Mouse (Mus musculus): Measurements from ENCODE around the gene Mafk. TPM values are rescaled to one million over a fixed set of nuclear protein-coding genes. Genes with fewer than 3 reads are reported as not detected.

The Mafk gene
- polyA plus RNA-seq, 1 experiment from 2014 or later = 5.7 TPM

DNA sequence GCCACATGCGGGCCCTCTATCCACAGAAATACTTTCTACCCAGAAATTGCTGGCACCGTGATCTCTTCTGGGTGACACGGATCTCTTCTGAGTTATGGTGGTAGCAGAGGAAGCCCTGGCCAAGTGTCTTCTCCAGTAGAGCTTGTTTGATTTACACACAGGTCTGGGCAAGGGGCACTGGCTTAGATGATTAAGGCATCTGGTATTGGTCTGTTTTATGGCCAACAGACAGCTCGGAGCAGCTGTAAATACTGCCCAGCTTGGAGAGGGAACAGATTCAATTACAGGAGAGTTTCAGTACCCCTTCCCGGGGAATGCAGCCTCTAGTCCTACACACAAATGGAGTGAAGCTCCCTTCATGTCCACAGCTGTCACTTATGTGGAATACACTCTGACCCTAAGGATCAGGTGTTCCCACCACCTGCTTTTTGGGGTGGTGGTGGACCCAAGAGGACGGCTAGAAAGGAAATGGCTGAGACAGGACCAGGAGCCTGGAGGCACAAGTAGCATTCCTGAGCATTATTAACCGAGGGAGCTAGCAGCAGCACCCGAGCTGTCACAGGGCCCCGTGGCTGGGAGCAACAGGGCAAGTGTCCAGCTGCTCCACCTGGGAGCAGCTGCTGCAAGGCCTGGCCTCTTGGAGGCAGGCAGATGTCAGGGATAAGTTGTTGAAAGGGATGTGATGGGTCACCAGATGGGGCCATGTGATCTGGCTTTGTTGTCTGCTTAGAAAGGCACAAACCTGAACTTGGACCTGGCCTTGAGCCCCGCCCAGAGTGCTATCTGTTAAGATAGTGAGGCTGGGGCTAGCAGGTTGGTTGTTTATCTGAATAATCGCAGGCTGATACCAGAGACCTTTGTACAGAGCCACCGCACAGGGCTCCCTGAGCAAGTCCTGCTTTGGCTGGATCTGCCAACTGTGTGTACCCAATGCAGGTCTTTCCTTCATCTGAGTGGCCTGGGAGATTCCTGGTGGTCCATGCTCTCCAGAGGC, 30.4 kb downstream of the Mafk start:
- WGBS = 69% methylated on average over 12 of the region's 12 CpGs
- no peak overlapping the region for H3K9ac ChIP-seq (replicated peaks; ENCODE audit: low read depth, low read length)
- ATAC-seq (ENCODE audit: low read depth) = no peak
- H3K36me3 ChIP-seq (ENCODE audit: control insufficient read depth, insufficient read depth, low read length) = peaks cover 15% of the 10 kb centered on the region
- no peaks in the 10 kb centered on the region for H3K9me3 ChIP-seq (ENCODE audit: control insufficient read depth, low read length)
- H3K4me1 ChIP-seq (ENCODE audit: control insufficient read depth, insufficient read depth, low read length) = peaks cover 12% of the 10 kb centered on the region
- no peaks in the 10 kb centered on the region for H3K27me3 ChIP-seq (ENCODE audit: control insufficient read depth, insufficient read depth, low read length)
- H3K27ac ChIP-seq (ENCODE audit: low read depth, low read length) = no peak overlapping the region
- H3K4me2 ChIP-seq (ENCODE audit: low read depth, low read length) = no peak overlapping the region
- H3K4me3 ChIP-seq (ENCODE audit: low read depth, low read length) = no peak overlapping the region

DNA sequence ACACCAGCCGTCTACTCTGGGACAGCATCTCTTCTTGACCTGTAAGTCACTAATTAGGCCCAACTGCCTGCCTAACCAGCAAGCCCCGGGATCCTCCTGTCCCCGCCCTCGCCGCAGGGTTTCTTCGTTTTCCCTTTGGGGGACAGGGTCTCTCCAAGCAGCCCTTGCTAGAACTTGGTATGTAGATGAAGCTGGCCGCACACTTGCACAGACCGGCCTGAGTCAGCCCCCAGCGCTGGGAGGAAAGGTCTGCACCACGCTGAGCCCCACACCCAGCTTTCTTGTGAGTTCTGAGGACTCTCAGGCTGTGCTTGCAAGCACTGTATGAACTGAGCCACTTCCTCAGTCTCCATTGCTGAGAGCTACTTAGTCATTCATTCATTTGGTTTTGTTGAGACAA, 33.2 kb downstream of the Mafk start:
- Histone ChIP-seq H3K4me3 (ENCODE audit: low read depth, low read length) (no peak overlapping the region), H3K9me3 (ENCODE audit: control insufficient read depth, low read length) (no peaks in the 10 kb centered on the region), H3K27me3 (ENCODE audit: control insufficient read depth, insufficient read depth, low read length) (no peaks in the 10 kb centered on the region), H3K27ac (ENCODE audit: low read depth, low read length) (no peak overlapping the region), H3K4me2 (ENCODE audit: low read depth, low read length) (no peak overlapping the region), H3K4me1 (ENCODE audit: control insufficient read depth, insufficient read depth, low read length) (peaks cover 12% of the 10 kb centered on the region), H3K9ac (replicated peaks; ENCODE audit: low read depth, low read length) (no peak overlapping the region), H3K36me3 (ENCODE audit: control insufficient read depth, insufficient read depth, low read length) (peaks cover 15% of the 10 kb centered on the region)
- no peak for ATAC-seq (ENCODE audit: low read depth)
- whole genome bisulfite sequencing = 94% methylated on average over 10 of the region's 10 CpGs

DNA sequence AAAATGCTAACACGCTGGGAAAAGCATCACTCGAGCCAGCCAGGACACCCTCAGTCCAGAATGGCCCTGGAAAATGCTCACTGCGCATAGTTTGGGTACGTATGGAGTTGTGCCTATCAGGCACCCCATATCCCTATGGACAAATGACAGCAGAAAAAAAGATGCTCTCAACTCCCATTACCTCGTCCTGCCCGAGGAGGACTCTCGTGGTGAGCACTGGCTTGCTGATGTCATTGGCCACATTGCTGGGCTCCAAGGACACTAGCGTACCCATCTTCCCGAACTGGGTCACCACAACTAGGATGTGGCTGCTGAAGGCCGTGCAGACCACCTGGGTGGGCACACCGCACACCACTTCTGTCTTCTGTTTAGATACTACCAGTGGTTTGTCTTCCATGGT, 34.6 kb downstream of the Mafk start:
- Histone ChIP-seq H3K36me3 (ENCODE audit: control insufficient read depth, insufficient read depth, low read length) (peaks cover 15% of the 10 kb centered on the region), H3K9ac (replicated peaks; ENCODE audit: low read depth, low read length) (peak overlapping the region; percentile 79), H3K4me3 (ENCODE audit: low read depth, low read length) (peak overlapping the region; percentile 84), H3K4me1 (ENCODE audit: control insufficient read depth, insufficient read depth, low read length) (peaks cover 12% of the 10 kb centered on the region), H3K27ac (ENCODE audit: low read depth, low read length) (no peak overlapping the region), H3K9me3 (ENCODE audit: control insufficient read depth, low read length) (no peaks in the 10 kb centered on the region), H3K4me2 (ENCODE audit: low read depth, low read length) (peak overlapping the region; percentile 97), H3K27me3 (ENCODE audit: control insufficient read depth, insufficient read depth, low read length) (no peaks in the 10 kb centered on the region)
- no peak for ATAC-seq (ENCODE audit: low read depth)
- 42% methylated on average over 11 of the region's 11 CpGs for WGBS

DNA sequence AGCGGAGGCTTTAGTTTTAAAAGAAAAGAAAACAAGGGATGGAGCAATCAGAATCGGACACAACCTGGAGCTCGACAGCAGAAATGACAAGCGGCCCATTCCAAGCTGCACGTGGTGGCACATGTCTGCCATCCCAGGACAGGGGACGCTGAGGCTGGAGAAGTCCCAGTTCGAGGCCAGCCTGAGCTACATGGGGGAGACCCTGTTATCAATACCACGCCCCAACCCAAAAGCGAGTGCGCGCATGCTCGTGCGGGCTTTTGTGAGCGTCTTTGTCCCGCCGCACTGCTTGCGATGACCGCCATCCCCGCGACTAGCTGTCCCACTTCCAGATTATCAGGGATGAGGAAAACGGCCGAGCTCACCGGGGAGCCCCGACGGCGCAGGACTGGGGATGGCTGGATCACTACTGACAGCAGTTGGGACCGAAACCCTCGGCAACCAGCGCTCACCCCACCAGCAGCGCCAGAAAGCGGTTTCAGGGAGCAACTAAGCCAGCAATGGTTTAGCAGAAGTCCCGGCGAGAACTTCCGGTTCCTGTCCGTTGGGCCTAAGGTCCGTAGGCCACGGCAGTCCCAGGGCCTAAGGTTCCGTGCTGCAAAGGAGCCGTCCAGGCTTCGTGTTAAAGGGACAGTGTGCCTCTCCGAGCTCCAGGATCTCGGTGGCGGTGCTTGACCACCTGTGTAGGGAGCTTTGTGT, 35.2 kb downstream of the Mafk start, which contains the start of the genes Gm26938 and Psmg3:
Gm26938 (minus strand) TSS at position 51 of the 699 bp plus-strand sequence.
Psmg3 (minus strand) TSS at position 529 of the 699 bp plus-strand sequence.
- Histone ChIP-seq H3K4me2 (ENCODE audit: low read depth, low read length) (peak within 1 kb of the TSS; percentile 97), H3K4me3 (ENCODE audit: low read depth, low read length) (peak within 1 kb of the TSS; percentile 84), H3K27ac (ENCODE audit: low read depth, low read length) (peak within 1 kb of the TSS; percentile 82), H3K27me3 (ENCODE audit: control insufficient read depth, insufficient read depth, low read length) (no peaks in the 10 kb centered on the region), H3K9me3 (ENCODE audit: control insufficient read depth, low read length) (no peaks in the 10 kb centered on the region), H3K9ac (replicated peaks; ENCODE audit: low read depth, low read length) (peak within 1 kb of the TSS; percentile 79), H3K36me3 (ENCODE audit: control insufficient read depth, insufficient read depth, low read length) (peaks cover 15% of the 10 kb centered on the region), H3K4me1 (ENCODE audit: control insufficient read depth, insufficient read depth, low read length) (peaks cover 12% of the 10 kb centered on the region)
- peak; percentile 90 for ATAC-seq (ENCODE audit: low read depth)
- 1% methylated on average over 43 of the region's 43 CpGs for WGBS

DNA sequence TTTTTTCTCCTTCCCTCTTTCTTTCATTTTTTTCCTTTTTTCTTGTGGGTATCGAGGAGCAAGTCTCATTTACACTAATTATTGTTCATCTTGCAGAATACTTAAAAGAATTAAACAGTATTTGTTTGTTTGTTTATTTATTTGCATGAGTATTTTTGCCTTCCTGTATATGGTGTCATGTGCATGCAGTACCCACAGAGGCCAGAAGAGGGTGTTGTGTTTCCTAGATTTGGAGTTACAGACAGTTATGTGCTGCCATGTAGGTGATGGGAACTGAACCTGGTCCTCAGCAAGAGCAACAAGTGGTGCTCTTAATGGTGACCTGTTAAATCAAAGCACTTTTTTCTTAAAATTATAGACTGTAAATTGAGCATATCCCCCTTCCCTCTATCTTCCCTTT, 36.3 kb downstream of the Mafk start:
- Histone ChIP-seq H3K4me1 (ENCODE audit: control insufficient read depth, insufficient read depth, low read length) (peaks cover 12% of the 10 kb centered on the region), H3K9me3 (ENCODE audit: control insufficient read depth, low read length) (no peaks in the 10 kb centered on the region), H3K36me3 (ENCODE audit: control insufficient read depth, insufficient read depth, low read length) (peaks cover 9% of the 10 kb centered on the region), H3K4me3 (ENCODE audit: low read depth, low read length) (no peak overlapping the region), H3K27me3 (ENCODE audit: control insufficient read depth, insufficient read depth, low read length) (no peaks in the 10 kb centered on the region), H3K27ac (ENCODE audit: low read depth, low read length) (no peak overlapping the region), H3K4me2 (ENCODE audit: low read depth, low read length) (no peak overlapping the region), H3K9ac (replicated peaks; ENCODE audit: low read depth, low read length) (no peak overlapping the region)
- ATAC-seq (ENCODE audit: low read depth) = no peak
- WGBS = 97% methylated on average over 1 of the region's 1 CpGs

DNA sequence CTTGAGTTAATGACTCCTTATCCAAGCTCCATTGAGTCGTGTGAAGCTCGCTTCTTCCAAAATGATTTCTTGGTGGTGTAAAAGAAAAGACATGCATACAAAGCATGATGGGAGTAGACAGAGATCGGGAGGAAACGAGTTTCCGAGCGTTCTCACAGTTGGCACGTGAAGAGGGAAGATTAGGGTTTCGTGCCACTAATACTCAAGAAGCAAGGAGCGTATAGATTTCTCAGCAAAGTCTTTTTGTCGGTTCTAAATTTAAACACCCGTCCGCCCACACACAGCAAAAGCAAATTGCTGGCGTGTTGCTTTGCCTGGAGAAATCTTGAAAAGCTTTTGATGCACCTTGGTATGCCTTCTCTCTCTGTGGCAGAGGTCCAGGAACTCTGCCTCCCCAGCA, 38.1 kb downstream of the Mafk start:
- no peak overlapping the region for H3K27ac ChIP-seq (ENCODE audit: low read depth, low read length)
- no peaks in the 10 kb centered on the region; the same call in 1 of the 2 replicates for H3K36me3 ChIP-seq (ENCODE audit: control insufficient read depth, insufficient read depth, low read length)
- H3K9me3 ChIP-seq (ENCODE audit: control insufficient read depth, low read length) = no peaks in the 10 kb centered on the region
- no peak overlapping the region for H3K4me3 ChIP-seq (ENCODE audit: low read depth, low read length)
- 83% methylated on average over 13 of the region's 13 CpGs for WGBS
- H3K4me1 ChIP-seq (ENCODE audit: control insufficient read depth, insufficient read depth, low read length) = peaks cover 12% of the 10 kb centered on the region
- H3K27me3 ChIP-seq (ENCODE audit: control insufficient read depth, insufficient read depth, low read length) = no peaks in the 10 kb centered on the region
- no peak overlapping the region for H3K4me2 ChIP-seq (ENCODE audit: low read depth, low read length)
- H3K9ac ChIP-seq (replicated peaks; ENCODE audit: low read depth, low read length) = no peak overlapping the region
- ATAC-seq (ENCODE audit: low read depth) = no peak

DNA sequence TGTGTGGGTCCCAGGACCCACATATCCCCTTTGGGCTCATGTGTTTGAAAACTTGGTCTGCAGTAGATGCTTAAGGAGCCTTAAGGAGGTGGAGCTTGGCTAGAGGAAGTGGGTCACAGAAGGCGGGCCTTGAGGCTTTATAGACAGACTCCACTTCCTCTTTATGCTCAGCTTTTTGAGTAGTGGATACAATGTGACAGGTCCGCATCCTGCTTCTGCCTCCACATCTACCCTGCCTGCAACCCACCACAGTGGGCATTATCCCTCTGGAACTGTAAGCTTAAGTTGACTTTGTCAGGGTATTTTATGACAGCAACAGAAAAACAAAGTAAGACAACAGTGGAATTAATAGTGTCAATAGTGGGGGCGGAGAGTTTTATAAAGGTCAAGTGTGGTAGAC, 39.4 kb downstream of the Mafk start:
- no peak overlapping the region for H3K4me2 ChIP-seq (ENCODE audit: low read depth, low read length)
- no peak overlapping the region for H3K27ac ChIP-seq (ENCODE audit: low read depth, low read length)
- no peak for ATAC-seq (ENCODE audit: low read depth)
- H3K36me3 ChIP-seq (ENCODE audit: control insufficient read depth, insufficient read depth, low read length) = no peaks in the 10 kb centered on the region
- no peak overlapping the region for H3K4me3 ChIP-seq (ENCODE audit: low read depth, low read length)
- peaks cover 4% of the 10 kb centered on the region for H3K4me1 ChIP-seq (ENCODE audit: control insufficient read depth, insufficient read depth, low read length)
- H3K27me3 ChIP-seq (ENCODE audit: control insufficient read depth, insufficient read depth, low read length) = no peaks in the 10 kb centered on the region
- no peaks in the 10 kb centered on the region for H3K9me3 ChIP-seq (ENCODE audit: control insufficient read depth, low read length)
- H3K9ac ChIP-seq (replicated peaks; ENCODE audit: low read depth, low read length) = no peak overlapping the region
- WGBS = 90% methylated on average over 3 of the region's 3 CpGs

DNA sequence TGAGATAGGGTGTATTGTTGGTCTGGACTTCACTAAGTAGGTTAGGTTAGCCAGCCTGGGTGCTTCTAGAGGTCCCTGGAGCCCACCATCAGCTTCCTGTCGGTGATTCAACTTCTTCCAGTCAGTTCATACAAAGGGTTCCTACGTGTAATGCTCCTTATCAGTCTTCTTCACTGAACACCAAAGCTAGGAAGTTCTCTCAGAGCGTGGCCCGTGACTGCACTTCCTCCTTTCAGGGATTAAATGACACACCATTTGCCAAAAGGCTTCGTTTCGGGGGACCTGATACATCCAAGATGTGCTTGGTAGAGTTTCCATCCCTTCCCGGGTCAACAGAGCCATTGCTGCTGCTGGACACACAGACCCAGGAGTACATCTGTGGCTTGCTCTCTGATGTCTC, 40.8 kb downstream of the Mafk start:
- Histone ChIP-seq H3K4me2 (ENCODE audit: low read depth, low read length) (no peak overlapping the region), H3K4me3 (ENCODE audit: low read depth, low read length) (no peak overlapping the region), H3K4me1 (ENCODE audit: control insufficient read depth, insufficient read depth, low read length) (no peaks in the 10 kb centered on the region), H3K27me3 (ENCODE audit: control insufficient read depth, insufficient read depth, low read length) (no peaks in the 10 kb centered on the region), H3K27ac (ENCODE audit: low read depth, low read length) (no peak overlapping the region), H3K9ac (replicated peaks; ENCODE audit: low read depth, low read length) (no peak overlapping the region), H3K36me3 (ENCODE audit: control insufficient read depth, insufficient read depth, low read length) (no peaks in the 10 kb centered on the region), H3K9me3 (ENCODE audit: control insufficient read depth, low read length) (no peaks in the 10 kb centered on the region)
- no peak for ATAC-seq (ENCODE audit: low read depth)
- WGBS = 87% methylated on average over 7 of the region's 7 CpGs

DNA sequence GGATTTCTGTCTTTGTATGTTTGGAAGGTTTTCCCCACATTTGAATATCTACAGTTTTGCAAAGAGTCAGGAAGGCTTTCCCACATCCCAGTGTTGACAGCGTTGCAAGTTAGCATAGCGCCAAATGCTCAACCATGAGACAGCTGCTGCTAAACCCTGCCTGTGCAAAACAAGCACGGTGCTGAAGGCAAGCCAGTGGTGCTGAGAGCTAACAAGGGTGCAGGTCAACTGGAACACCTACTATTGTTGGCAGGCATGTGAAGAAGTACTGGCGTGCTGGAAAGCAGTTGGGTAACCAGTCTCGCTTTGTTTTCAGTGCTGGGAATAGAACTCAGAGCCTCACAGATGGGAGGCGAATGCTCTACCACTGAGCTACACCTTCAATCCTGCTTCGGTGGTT, 44.4 kb downstream of the Mafk start:
- 88% methylated on average over 7 of the region's 7 CpGs for WGBS
- Histone ChIP-seq H3K4me3 (ENCODE audit: low read depth, low read length) (no peak overlapping the region), H3K9me3 (ENCODE audit: control insufficient read depth, low read length) (no peaks in the 10 kb centered on the region), H3K27me3 (ENCODE audit: control insufficient read depth, insufficient read depth, low read length) (no peaks in the 10 kb centered on the region), H3K27ac (ENCODE audit: low read depth, low read length) (no peak overlapping the region), H3K4me2 (ENCODE audit: low read depth, low read length) (no peak overlapping the region), H3K9ac (replicated peaks; ENCODE audit: low read depth, low read length) (no peak overlapping the region), H3K36me3 (ENCODE audit: control insufficient read depth, insufficient read depth, low read length) (no peaks in the 10 kb centered on the region), H3K4me1 (ENCODE audit: control insufficient read depth, insufficient read depth, low read length) (no peaks in the 10 kb centered on the region)
- no peak for ATAC-seq (ENCODE audit: low read depth)

Measured in neural tube, embryonic 14.5 days (tissue).